Mouse (Mus musculus) liver, embryonic 13.5 days (tissue): ENCODE data around the gene Hmga1b. TPM values are rescaled to one million over a fixed set of nuclear protein-coding genes. Genes with fewer than 3 reads are reported as not detected.
"Not testable (repeated sequence)": the region's sequence is repeated elsewhere in the genome, so short reads cannot be mapped to it uniquely, and the experiment has no call there.

Source experiments
- ATAC-seq: fragments of 200-750 bp; cut with Nextera tagmentation; 2 replicates; pipeline ENCODE4 v1.8.0; 2017; ENCODE audit warnings: low read depth, mild to moderate bottlenecking, moderate number of reproducible peaks, moderate library complexity
- DNase-seq: peaks from one replicate; pipeline ENCODE4 v3.0.0; 2022
- H3K27ac ChIP-seq: fragments of 300-500 bp; sonication (generic); 2 replicates; pipeline ENCODE4 v1.5.1; 2015; ENCODE audit warnings: moderate library complexity, mild to moderate bottlenecking, inconsistent platforms
- H3K27me3 ChIP-seq: fragments of 300-500 bp; sonication (generic); 2 replicates; pipeline ENCODE4 v1.6.1; 2015; ENCODE audit warnings: mild to moderate bottlenecking, inconsistent platforms
- H3K36me3 ChIP-seq: fragments of 300-500 bp; sonication (generic); 2 replicates; pipeline ENCODE4 v1.6.1; 2015; ENCODE audit warnings: mild to moderate bottlenecking, inconsistent platforms
- H3K4me1 ChIP-seq: fragments of 300-500 bp; sonication (generic); replicated peaks from 2 replicates; pipeline ENCODE4 v1.6.1; 2015; ENCODE audit warnings: inconsistent platforms
- H3K4me2 ChIP-seq: fragments of 300-500 bp; sonication (generic); 2 replicates; pipeline ENCODE4 v1.6.1; 2015; ENCODE audit warnings: inconsistent platforms, mild to moderate bottlenecking, moderate library complexity
- H3K4me3 ChIP-seq: fragments of 300-500 bp; sonication (generic); replicated peaks from 2 replicates; pipeline ENCODE4 v1.5.1; 2015; ENCODE audit warnings: mild to moderate bottlenecking, inconsistent platforms
- H3K9ac ChIP-seq: fragments of 300-500 bp; sonication (generic); 2 replicates; pipeline ENCODE4 v1.6.1; 2015; ENCODE audit warnings: mild to moderate bottlenecking, inconsistent platforms
- H3K9me3 ChIP-seq: fragments of 300-500 bp; sonication (generic); replicated peaks from 2 replicates; pipeline ENCODE4 v1.6.1; 2016; ENCODE audit warnings: inconsistent platforms
- WGBS: fragments of 180-500 bp; shearing (Covaris S2); methylation state at CpG from one replicate; pipeline ENCODE4 v1.1.7; 2015; ENCODE audit not compliant: insufficient replicate concordance; 5-methylcytosine and 5-hydroxymethylcytosine counted together
- polyA plus RNA-seq: library from polyadenylated mRNA; unstranded; fragments of >200 nt; fragmentation: Nextera tagmentation; extraction: Ambion mirVana; gene quantifications from 2 replicates; pipeline ENCODE4 v1.2.1, GENCODE M21; 2015

The Hmga1b gene
- polyA plus RNA-seq, 1 experiment from 2014 or later: 4.9 TPM

DNA sequence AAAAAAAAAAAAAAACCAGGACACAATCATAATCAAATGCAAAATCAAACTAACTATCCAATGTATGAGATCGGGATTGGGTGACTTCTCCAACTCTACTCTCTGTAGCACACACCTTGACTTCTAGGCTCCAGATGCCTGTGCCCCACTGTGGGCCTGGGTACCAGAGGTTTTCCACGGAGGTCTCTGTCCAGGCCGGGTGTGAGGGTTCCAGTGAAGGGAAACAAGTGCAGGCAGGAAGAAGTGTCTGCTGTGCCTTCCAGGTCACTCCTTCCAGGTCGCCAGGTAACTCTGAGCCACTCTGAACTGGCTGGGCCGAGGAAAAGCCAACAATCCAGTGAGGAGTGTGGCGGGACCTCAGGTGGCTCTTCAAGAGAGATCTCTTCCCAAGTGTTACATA, 26.2 kb upstream of the Hmga1b start:
- Histone ChIP-seq H3K36me3 (no peaks in the 10 kb centered on the region), H3K9me3 (no peaks in the 10 kb centered on the region), H3K27ac (no peak overlapping the region), H3K4me1 (no peaks in the 10 kb centered on the region), H3K4me2 (no peak overlapping the region), H3K27me3 (peaks cover 12% of the 10 kb centered on the region), H3K9ac (no peak overlapping the region), H3K4me3 (no peak overlapping the region)
- DNase-seq (no peak), ATAC-seq (no peak)
- WGBS: 51% methylated on average over 6 of the region's 6 CpGs

DNA sequence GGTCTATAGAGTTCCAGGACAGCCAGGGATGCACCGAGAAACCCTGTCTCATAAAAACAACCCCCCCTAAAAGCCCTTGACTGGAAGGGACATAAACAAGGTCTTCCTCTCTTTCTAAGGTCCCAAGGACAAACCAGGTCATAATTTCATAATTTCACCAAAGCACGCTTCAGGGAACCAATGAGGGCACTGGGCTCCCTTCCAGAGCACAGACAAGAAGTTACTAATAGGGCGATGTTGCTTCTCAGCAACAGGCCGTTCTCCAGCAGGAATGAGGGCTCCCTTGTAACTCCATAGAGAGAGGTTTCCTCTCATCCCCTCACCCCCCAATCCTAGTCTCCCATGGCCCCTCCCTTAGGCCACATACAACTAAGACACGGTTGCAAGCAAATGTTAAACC, 21.6 kb upstream of the Hmga1b start:
- no peaks in the 10 kb centered on the region for H3K4me1 ChIP-seq
- no peak for ATAC-seq
- 75% methylated on average over 5 of the region's 5 CpGs for WGBS
- no peak for DNase-seq
- no peak overlapping the region for H3K27ac ChIP-seq
- H3K4me2 ChIP-seq: no peak overlapping the region
- H3K9ac ChIP-seq: no peak overlapping the region
- no peaks in the 10 kb centered on the region for H3K9me3 ChIP-seq
- peaks cover 3% of the 10 kb centered on the region; the same call in 1 of the 2 replicates for H3K27me3 ChIP-seq
- H3K4me3 ChIP-seq: no peak overlapping the region
- no peaks in the 10 kb centered on the region for H3K36me3 ChIP-seq

DNA sequence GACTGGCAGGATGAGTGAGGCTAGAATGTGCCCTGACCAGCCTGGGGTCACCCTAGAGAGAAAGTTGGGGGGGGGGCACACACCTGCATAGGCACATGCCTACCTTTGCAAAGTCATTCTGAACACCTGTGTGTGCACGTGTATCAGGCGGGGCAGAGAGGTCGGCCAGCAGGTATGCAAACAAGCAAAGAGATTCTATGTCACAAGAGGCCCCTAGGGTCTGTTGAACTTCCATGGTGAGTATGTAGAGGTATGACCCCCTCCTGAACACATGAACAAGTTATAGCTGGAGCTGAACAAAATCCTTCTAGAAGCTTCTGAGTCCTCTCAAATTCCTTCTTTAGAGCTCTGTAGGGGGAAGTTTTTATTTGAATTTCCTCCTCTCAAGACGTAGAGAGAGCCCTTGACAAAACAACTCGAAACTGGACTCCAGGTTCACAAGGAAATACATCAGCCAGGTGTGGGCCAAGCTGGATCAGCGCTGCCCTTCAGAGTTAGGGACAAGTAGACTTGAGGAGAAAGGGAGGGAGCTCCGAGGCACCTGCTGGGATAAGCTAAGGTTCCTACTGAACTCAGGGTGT, 18.4 kb upstream of the Hmga1b start:
- Histone ChIP-seq H3K4me3 (no peak overlapping the region), H3K36me3 (no peaks in the 10 kb centered on the region), H3K9ac (no peak overlapping the region), H3K27ac (no peak overlapping the region), H3K4me2 (no peak overlapping the region), H3K4me1 (no peaks in the 10 kb centered on the region), H3K9me3 (no peaks in the 10 kb centered on the region), H3K27me3 (peaks cover 3% of the 10 kb centered on the region; the same call in 1 of the 2 replicates)
- 58% methylated on average over 7 of the region's 7 CpGs for WGBS
- ATAC-seq (no peak), DNase-seq (no peak)

DNA sequence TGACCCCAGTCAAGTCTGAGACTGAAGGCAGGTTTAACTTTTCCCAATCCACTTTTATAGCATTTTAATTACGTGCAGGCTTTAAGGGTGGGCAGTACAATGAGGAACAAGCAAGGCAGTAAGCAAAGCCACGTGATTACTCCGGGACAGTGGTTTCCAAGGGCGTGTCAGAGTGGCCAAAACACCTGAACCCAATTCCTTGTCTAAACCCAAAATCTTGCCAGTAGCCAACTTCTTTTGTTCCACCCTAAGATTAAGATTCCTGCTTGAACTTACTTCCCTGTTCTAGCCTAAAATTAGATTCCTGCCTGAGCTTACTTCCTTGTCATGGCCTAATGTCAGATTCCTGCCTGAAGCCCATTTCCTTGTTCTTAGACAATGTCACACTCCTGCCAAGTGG, 14.6 kb upstream of the Hmga1b start:
- H3K9ac ChIP-seq: no peak overlapping the region
- H3K36me3 ChIP-seq: no peaks in the 10 kb centered on the region
- 52% methylated on average over 4 of the region's 4 CpGs for WGBS
- H3K4me1 ChIP-seq: no peaks in the 10 kb centered on the region
- ATAC-seq (no peak), DNase-seq (no peak)
- H3K4me3 ChIP-seq: no peak overlapping the region
- no peak overlapping the region for H3K27ac ChIP-seq
- no peaks in the 10 kb centered on the region for H3K9me3 ChIP-seq
- no peak overlapping the region for H3K4me2 ChIP-seq
- H3K27me3 ChIP-seq: no peaks in the 10 kb centered on the region

DNA sequence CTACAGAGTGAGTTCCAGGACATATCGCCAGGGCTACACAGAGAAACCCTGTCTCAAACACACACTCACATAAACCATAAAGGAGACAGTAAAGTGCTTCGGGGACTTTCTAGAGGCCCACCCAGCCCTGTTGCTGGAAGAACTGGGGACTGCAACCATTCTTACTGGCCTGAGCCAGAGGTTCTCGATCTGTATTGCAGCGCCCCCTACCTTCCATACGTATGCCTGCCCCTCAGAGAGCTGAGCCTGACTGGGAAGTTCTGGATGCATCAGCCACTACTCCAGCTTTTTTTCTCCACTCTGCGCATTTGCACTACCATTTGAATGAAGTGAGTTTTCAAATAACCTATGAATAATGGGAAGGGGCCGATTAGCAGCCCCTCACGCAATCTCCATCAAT, 13.2 kb upstream of the Hmga1b start:
- no peak overlapping the region for H3K9ac ChIP-seq
- no peak overlapping the region for H3K4me2 ChIP-seq
- WGBS: 50% methylated on average over 8 of the region's 8 CpGs
- H3K9me3 ChIP-seq: no peaks in the 10 kb centered on the region
- H3K4me1 ChIP-seq: no peaks in the 10 kb centered on the region
- DNase-seq (peak; percentile 20), ATAC-seq (no peak)
- no peak overlapping the region for H3K27ac ChIP-seq
- no peak overlapping the region for H3K4me3 ChIP-seq
- H3K27me3 ChIP-seq: no peaks in the 10 kb centered on the region
- no peaks in the 10 kb centered on the region for H3K36me3 ChIP-seq

DNA sequence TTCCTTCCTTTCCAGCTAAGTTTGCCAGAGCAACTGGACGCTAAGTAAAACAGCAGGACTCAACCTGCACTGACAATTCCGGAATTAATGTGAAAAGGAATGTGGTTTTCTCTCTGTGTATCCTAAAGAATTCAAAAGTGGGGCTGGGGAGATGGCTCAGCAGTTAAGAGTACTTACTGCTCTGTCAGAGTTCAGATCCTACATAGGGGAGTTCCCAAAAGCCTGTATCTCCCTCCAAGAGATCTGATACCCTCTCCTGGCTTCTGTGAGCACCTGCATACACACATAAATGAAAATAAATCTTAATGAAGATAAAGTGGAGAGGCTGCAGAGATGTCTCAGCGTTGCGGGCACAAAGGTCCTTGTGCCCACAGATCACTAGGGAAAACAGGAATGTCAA, 11.0 kb upstream of the Hmga1b start:
- no peak for DNase-seq
- H3K36me3 ChIP-seq: no peaks in the 10 kb centered on the region
- no peak overlapping the region for H3K27ac ChIP-seq
- no peaks in the 10 kb centered on the region for H3K4me1 ChIP-seq
- no peaks in the 10 kb centered on the region for H3K27me3 ChIP-seq
- H3K4me2 ChIP-seq: no peak overlapping the region
- 62% methylated on average over 4 of the region's 4 CpGs for WGBS
- H3K9ac ChIP-seq: no peak overlapping the region
- no peaks in the 10 kb centered on the region for H3K9me3 ChIP-seq
- H3K4me3 ChIP-seq: no peak overlapping the region
- ATAC-seq: no peak

DNA sequence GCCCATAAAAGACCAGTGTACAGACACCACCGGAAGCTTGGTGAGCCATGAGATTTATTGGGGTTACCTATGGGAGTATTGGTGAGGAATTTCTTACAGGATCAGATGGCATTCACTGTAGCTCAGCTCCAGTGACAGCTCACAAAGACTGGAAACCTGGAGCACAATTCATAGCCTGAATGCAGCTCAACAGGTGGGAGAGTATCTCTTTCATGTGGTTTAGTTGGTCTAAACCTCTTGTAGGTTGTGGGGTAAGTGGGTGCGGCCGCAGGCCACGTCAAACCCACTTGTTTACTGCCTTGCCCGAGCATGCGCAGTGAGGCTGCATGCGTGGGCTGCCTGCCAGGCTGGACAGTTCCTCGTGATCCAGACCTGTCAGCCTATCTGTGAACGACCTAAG, 2.4 kb upstream of the Hmga1b start:
- H3K36me3 ChIP-seq: no peaks in the 10 kb centered on the region
- 79% methylated on average over 9 of the region's 9 CpGs for WGBS

DNA sequence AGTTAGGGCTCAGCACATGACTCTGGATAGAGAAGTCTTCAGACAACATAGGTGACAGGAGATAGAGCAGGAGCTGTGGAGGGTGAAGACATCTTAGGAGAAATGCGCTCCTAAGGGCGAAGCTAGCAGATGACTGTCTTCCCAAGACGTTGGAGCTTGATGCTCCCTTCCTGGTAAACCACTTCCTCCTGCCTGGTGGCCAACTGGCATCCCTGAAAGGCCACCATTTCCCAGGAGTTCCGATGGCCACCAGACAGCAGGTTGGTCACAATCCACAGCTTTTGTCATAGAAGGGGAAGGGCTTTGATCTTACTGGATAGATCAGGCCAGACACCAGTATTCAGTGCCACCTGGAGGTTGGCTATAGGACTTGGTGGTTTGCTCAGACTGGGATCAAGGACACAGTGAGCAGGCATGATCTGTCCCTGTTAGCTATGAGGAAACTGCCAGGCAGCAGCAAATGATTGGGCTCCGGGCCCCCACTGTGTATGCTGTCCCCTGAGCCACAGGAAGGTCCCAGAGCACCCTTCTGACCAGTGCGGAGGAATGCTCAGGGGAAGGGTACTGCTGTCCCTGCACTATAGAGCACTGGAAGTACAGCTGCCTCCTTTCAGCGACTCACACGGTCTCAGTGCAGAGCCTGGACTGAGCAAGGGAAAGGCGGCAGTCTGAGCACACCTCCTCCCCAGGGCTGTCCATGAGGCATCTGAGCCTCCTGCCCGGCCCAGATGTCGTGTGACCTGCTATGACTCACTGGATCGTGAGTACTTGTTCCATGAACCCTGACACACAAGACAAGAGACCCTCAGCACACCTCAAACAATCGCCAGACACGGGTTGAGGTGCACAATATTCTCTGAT, 553 bp upstream of the Hmga1b start:
- no peak overlapping the region for H3K27ac ChIP-seq
- ATAC-seq: no peak
- H3K4me3 ChIP-seq: no peak overlapping the region
- no peak for DNase-seq
- H3K9me3 ChIP-seq: peaks cover 27% of the 10 kb centered on the region
- H3K36me3 ChIP-seq: no peaks in the 10 kb centered on the region
- H3K4me1 ChIP-seq: no peaks in the 10 kb centered on the region
- 53% methylated on average over 14 of the region's 14 CpGs for WGBS
- peaks cover 30% of the 10 kb centered on the region for H3K27me3 ChIP-seq
- no peak overlapping the region for H3K4me2 ChIP-seq
- no peak overlapping the region for H3K9ac ChIP-seq

More for the DNA sequence above, 2.4 kb upstream of the Hmga1b start:
- peaks cover 27% of the 10 kb centered on the region for H3K27me3 ChIP-seq
- DNase-seq: no peak
- H3K4me2 ChIP-seq: no peak overlapping the region
- no peak for ATAC-seq
- no peak overlapping the region for H3K4me3 ChIP-seq
- H3K9me3 ChIP-seq: peaks cover 31% of the 10 kb centered on the region
- no peaks in the 10 kb centered on the region for H3K4me1 ChIP-seq
- H3K9ac ChIP-seq: no peak overlapping the region
- H3K27ac ChIP-seq: no peak overlapping the region

DNA sequence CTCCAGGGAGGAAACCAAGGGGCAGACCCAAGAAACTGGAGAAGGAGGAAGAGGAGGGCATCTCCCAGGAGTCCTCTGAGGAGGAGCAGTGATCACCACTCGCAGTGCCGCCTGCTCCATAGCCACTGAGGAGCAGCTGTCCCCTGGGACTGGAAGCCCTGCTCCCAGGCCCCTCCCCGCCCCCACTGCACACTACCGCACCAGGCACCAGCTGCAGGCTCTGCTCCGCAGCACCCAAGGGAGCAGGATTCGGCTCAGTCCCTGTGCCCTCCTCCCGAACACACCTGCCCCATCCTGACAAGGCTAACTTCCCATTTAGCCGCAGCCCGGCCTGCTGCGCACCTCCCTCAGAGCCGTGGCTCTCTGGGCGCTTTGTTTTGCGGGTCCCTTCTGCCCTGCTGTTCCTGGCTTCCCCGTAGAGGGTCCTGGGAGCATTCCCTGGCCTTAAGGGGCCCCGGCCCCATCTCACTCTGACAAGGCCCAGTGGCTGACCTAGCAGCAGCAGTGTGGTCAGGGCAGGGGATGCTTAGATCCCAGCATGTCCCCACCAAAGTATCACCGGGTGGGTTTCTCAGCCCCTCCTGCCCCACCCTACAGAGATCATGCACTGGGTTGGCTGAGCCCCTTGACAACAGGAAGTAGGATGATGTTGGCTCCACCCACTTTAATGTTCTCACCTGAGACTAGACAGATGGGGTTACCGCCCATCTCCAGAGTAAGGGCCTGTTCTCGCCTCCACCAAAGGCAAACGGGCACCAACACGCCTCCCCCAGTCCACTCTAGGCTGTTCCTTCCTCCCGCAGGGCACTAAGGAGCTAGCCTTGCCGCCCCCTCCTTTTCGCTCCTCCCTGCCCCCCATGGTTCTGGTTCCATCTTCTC, 766 bp downstream of the Hmga1b start:
- H3K9me3 ChIP-seq: peaks cover 14% of the 10 kb centered on the region
- not testable (repeated sequence) for H3K9ac ChIP-seq
- ATAC-seq: 0 out of 2 replicates have a peak, but pooled peaks have one; percentile 34

DNA sequence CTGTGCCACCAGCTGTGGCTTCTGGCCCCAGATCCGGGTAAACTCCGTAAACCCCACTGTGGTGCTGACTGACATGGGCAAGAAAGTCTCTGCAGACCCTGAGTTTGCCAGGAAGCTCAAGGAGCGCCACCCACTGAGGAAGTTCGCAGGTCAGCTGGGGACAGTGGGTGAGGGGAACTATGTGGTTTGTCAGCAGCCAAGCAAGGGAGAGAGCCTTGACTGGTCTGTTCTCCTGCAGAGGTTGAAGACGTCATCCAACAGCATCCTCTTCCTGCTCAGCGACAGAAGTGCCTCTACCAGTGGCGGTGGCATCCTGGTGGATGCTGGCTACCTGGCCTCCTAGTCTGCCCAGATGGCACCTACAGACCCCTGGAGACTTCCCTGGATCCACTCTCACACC, 4.4 kb downstream of the Hmga1b start:
- H3K9ac ChIP-seq, H3K9me3 ChIP-seq, DNase-seq, H3K4me3 ChIP-seq, H3K27ac ChIP-seq, H3K4me2 ChIP-seq, H3K4me1 ChIP-seq, H3K36me3 ChIP-seq, ATAC-seq: not testable (repeated sequence)
- 25% methylated on average over 4 of the region's 7 CpGs for WGBS
- H3K27me3 ChIP-seq: peaks cover 21% of the 10 kb centered on the region

More for the DNA sequence above, 766 bp downstream of the Hmga1b start:
- 11% methylated on average over 11 of the region's 23 CpGs for WGBS
- not testable (repeated sequence) for H3K4me1 ChIP-seq, H3K27ac ChIP-seq, DNase-seq, H3K4me3 ChIP-seq, H3K4me2 ChIP-seq, H3K36me3 ChIP-seq
- peaks cover 30% of the 10 kb centered on the region for H3K27me3 ChIP-seq

DNA sequence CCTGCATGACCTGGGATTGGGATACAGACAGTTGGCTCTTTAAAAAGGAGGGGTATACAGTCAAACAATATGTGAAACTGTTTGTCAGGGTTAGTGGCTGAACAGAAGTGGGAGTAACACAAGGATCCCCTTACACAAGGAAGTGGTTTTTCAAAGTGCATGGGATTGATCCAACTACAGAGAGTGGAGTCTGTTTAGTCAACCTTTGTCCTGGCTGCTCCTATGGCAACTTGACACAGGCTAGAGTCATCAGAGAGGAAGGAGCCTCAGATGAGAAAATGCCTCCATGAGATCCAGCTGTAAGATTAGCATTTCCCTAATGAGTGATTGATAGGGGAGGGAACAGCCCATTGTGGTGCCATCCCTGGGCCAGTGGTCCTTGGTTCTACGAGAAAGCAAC, 5.6 kb downstream of the Hmga1b start:
- Histone ChIP-seq H3K4me2 (no peak overlapping the region), H3K9ac (no peak overlapping the region), H3K4me1 (peaks cover 3% of the 10 kb centered on the region; the same call in 1 of the 2 replicates), H3K4me3 (no peak overlapping the region), H3K36me3 (no peaks in the 10 kb centered on the region), H3K9me3 (no peaks in the 10 kb centered on the region), H3K27me3 (peaks cover 11% of the 10 kb centered on the region), H3K27ac (no peak overlapping the region)
- 60% methylated on average over 1 of the region's 1 CpGs for WGBS
- ATAC-seq (no peak), DNase-seq (no peak)
